Mouse (Mus musculus) adrenal gland, postnatal 14 days (tissue): ENCODE data around the gene Olfr1367. TPM values are rescaled to one million over a fixed set of nuclear protein-coding genes. Genes with fewer than 3 reads are reported as not detected.

ENCODE experiments used
- DNase-seq: peaks from one replicate; pipeline ENCODE4 v3.0.0; 2021; ENCODE audit warnings: mixed read lengths
- long read RNA-seq, 2 experiments: library from polyadenylated mRNA; stranded (forward); transcript quantifications; one replicate each; pipeline ENCODE4 v2.0.0; 2021
- total RNA-seq: library from RNA; stranded (reverse); gene quantifications from 2 replicates; pipeline ENCODE4 v1.2.3, GENCODE M21; 2021

Gene Olfr1367
- total RNA-seq, result not detected in 2 replicates
- long read RNA-seq, experiment 1, result 0 reads
- long read RNA-seq, experiment 2, result 0 reads

- no peak for DNase-seq
Measured at GRCm38 (mm10) chr13:21346610-21347009, at the start of gene Olfr1367. Gene Olfr1367, plus strand, starts transcription at chr13:21346910.

GRCm38 (mm10) chr13:21298557-21298956 is 48.2 kb upstream of the Olfr1367 start:
- no peak for DNase-seq

GRCm38 (mm10) chr13:21304483-21305066 is 42.1 kb upstream of the Olfr1367 start:
- DNase-seq, result no peak

GRCm38 (mm10) chr13:21309788-21310187 is 36.9 kb upstream of the Olfr1367 start:
- no peak for DNase-seq

GRCm38 (mm10) chr13:21311926-21312325 is 34.8 kb upstream of the Olfr1367 start, which contains the start of gene Gpx6:
Gene Gpx6, plus strand, starts transcription at chr13:21312125.
- no peak for DNase-seq

GRCm38 (mm10) chr13:21312854-21313253 is 33.9 kb upstream of the Olfr1367 start:
- DNase-seq, result no peak

- no peak for DNase-seq
Measured at GRCm38 (mm10) chr13:21313903-21314302, 32.8 kb upstream of the Olfr1367 start.

- no peak for DNase-seq
Measured at GRCm38 (mm10) chr13:21320262-21320661, 26.4 kb upstream of the Olfr1367 start.

- no peak for DNase-seq
Measured at GRCm38 (mm10) chr13:21321890-21322494, 24.7 kb upstream of the Olfr1367 start.

- peak; percentile 29 for DNase-seq
Measured at GRCm38 (mm10) chr13:21322509-21323375, 24.0 kb upstream of the Olfr1367 start.

- no peak for DNase-seq
Measured at GRCm38 (mm10) chr13:21323405-21323804, 23.3 kb upstream of the Olfr1367 start.

- DNase-seq, result peak; percentile 18
Measured at GRCm38 (mm10) chr13:21326191-21326590, 20.5 kb upstream of the Olfr1367 start.

GRCm38 (mm10) chr13:21326657-21327211 is 20.0 kb upstream of the Olfr1367 start:
- DNase-seq, result peak; percentile 89

- peak; percentile 7 for DNase-seq
Measured at GRCm38 (mm10) chr13:21327424-21327823, 19.3 kb upstream of the Olfr1367 start.

- DNase-seq, result no peak
Measured at GRCm38 (mm10) chr13:21350593-21350992, 3.9 kb downstream of the Olfr1367 start.

- peak; percentile 95 for DNase-seq
Measured at GRCm38 (mm10) chr13:21362621-21363248, 16.0 kb downstream of the Olfr1367 start, which contains the start of gene Zscan12. Gene Zscan12, plus strand, starts transcription at chr13:21362820.

- DNase-seq, result peak; percentile 49
Measured at GRCm38 (mm10) chr13:21363719-21364118, 17.0 kb downstream of the Olfr1367 start.

GRCm38 (mm10) chr13:21366635-21367034 is 19.9 kb downstream of the Olfr1367 start:
- DNase-seq, result no peak

GRCm38 (mm10) chr13:21372700-21373099 is 26.0 kb downstream of the Olfr1367 start:
- DNase-seq, result no peak

- DNase-seq, result no peak
Measured at GRCm38 (mm10) chr13:21377773-21378172, 31.1 kb downstream of the Olfr1367 start.

- DNase-seq, result peak; percentile 36
Measured at GRCm38 (mm10) chr13:21395211-21395610, 48.5 kb downstream of the Olfr1367 start.

GRCm38 (mm10) chr13:21395623-21396022 is 48.9 kb downstream of the Olfr1367 start:
- no peak for DNase-seq
